Mouse (Mus musculus) thymus, adult 2 months (tissue): ENCODE results near the gene Tenm4.

ENCODE experiments used
- CTCF ChIP-seq: fragments of 200-500 bp; IDR thresholded peaks from 2 replicates; pipeline ENCODE4 v1.5.1; 2012; ENCODE audit warnings: mild to moderate bottlenecking, control low read depth, low read length, moderate library complexity, borderline replicate concordance; ENCODE audit not compliant: control insufficient read depth, poor library complexity, insufficient read depth; ENCODE audit errors: extremely low read depth
- POLR2A ChIP-seq: fragments of 200-500 bp; IDR thresholded peaks from 2 replicates; pipeline ENCODE4 v1.6.1; 2012; ENCODE audit warnings: mild to moderate bottlenecking, low read length, control low read depth, moderate library complexity; ENCODE audit not compliant: control insufficient read depth, poor library complexity, insufficient read depth; ENCODE audit errors: extremely low read depth

DNA sequence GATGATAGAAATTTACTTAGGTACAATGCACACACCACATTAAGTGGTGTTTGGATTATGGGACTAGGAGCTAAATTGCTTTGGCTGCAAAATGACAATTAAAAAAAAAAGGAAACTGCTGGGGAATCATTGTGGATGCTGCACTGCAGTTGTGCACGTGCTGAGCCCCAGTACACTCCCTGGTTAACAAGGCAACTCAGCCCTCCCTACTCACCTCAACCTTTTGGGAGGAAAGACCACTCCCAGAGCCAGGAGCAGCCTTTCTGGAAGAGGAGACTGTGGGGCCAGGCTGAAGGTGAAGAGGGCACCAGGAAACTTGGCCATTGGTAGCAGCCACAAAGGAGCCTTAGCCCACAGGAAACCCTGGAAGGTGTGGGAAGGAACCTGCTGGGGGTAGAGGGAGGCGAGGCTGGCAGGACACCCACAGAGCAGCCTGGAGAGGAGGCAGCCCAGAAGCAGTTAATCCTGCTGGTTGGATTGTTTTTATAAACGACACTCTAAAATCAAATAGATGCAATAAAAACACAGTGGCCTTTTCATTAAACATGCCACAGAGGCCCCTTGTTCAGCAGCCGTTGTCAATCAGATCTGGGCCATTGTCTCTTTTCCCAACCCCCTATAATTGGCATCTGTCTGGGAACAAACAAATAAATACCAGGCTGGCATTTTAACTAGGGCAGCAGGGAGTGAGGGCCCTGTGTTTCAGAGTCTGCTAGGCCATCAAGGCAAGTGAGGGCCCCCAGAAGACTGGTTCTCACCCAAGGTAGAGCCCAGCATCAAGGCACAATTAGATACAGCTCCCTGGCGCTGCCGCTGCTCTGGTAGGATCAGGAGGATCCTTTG lies 212.9 kb downstream of the Tenm4 start:
- no peak for TF ChIP-seq POLR2A
- TF ChIP-seq CTCF: no peak
